Mouse (Mus musculus): ENCODE measurements around the gene Kif9. TPM values are rescaled to one million over a fixed set of nuclear protein-coding genes. Genes with fewer than 3 reads are reported as not detected.

The Kif9 gene
- polyA plus RNA-seq, 1 experiment = not detected

DNA sequence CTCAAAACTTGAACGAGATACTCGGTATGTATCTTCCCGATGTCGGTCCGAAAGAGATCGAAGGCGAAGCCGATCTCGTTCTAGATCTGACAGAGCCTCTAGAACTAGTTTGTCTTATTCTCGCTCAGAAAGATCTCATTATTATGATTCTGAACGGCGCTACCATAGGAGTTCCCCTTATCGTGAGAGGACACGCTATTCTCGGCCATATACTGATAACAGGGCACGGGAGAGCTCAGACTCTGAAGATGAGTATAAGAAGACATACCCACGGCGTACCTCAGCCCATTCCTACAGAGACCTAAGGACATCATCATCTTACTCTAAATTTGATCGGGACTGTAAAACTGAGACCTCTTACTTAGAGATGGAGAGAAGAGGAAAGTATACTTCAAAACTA is 71.5 kb downstream of the Kif9 start:
- H3K27ac ChIP-seq (ENCODE audit: control insufficient read depth, insufficient read depth, low read depth, low read length, poor library complexity) = no peak overlapping the region
- no peaks in the 10 kb centered on the region; the same call in 1 of the 2 replicates for H3K4me1 ChIP-seq (ENCODE audit: control insufficient read depth, insufficient read depth, low read length)
- WGBS = 79% methylated on average over 19 of the region's 19 CpGs
- no peak overlapping the region for H3K4me3 ChIP-seq (replicated peaks; ENCODE audit: control insufficient read depth, low read depth, low read length)
- no peak for TF ChIP-seq POLR2A (IDR thresholded peaks at IDR 0.05; ENCODE audit: borderline replicate concordance, control insufficient read depth, low read depth, low read length)
- no peak for TF ChIP-seq CTCF (IDR thresholded peaks at IDR 0.05; ENCODE audit: control insufficient read depth, insufficient read depth, low read length)

GRCm38 (mm10) chr9:110568309-110568708 is 91.6 kb downstream of the Kif9 start:
- TF ChIP-seq POLR2A (IDR thresholded peaks at IDR 0.05; ENCODE audit: borderline replicate concordance, control insufficient read depth, low read depth, low read length) = no peak
- TF ChIP-seq CTCF (IDR thresholded peaks at IDR 0.05; ENCODE audit: control insufficient read depth, insufficient read depth, low read length) = no peak
- Histone ChIP-seq H3K27ac (ENCODE audit: control insufficient read depth, insufficient read depth, low read depth, low read length, poor library complexity) (no peak overlapping the region), H3K4me1 (ENCODE audit: control insufficient read depth, insufficient read depth, low read length) (no peaks in the 10 kb centered on the region), H3K4me3 (replicated peaks; ENCODE audit: control insufficient read depth, low read depth, low read length) (no peak overlapping the region)

Other genes starting within 250 kb of the Kif9 start
- 0.41 and 2.5 TPM in 2 replicates for gene Cspg5, start 233.2 kb upstream of the Kif9 start, polyA plus RNA-seq (2011; ENCODE audit: insufficient read depth, insufficient read length, low replicate concordance, missing spikeins)
- gene Elp6, start 171.8 kb upstream of the Kif9 start, polyA plus RNA-seq (2011; ENCODE audit: insufficient read depth, insufficient read length, low replicate concordance, missing spikeins) = 5.0 and 6.6 TPM in 2 replicates
- gene Scap, start 143.7 kb upstream of the Kif9 start, polyA plus RNA-seq (2011; ENCODE audit: insufficient read depth, insufficient read length, low replicate concordance, missing spikeins) = 8.3 and 10.7 TPM in 2 replicates
- gene Ptpn23, start 68.7 kb upstream of the Kif9 start, polyA plus RNA-seq (2011; ENCODE audit: insufficient read depth, insufficient read length, low replicate concordance, missing spikeins) = 7.6 and 20.4 TPM in 2 replicates
- 1,341 and 3,924 TPM in 2 replicates for gene Ngp, start 57.2 kb upstream of the Kif9 start, polyA plus RNA-seq (2011; ENCODE audit: insufficient read depth, insufficient read length, low replicate concordance, missing spikeins)
- gene Klhl18, start 264 bp upstream of the Kif9 start, polyA plus RNA-seq (2011; ENCODE audit: insufficient read depth, insufficient read length, low replicate concordance, missing spikeins) = 6.2 and 18.4 TPM in 2 replicates
- gene Setd2, start 55.6 kb downstream of the Kif9 start, polyA plus RNA-seq (2011; ENCODE audit: insufficient read depth, insufficient read length, low replicate concordance, missing spikeins) = 39.4 and 65.9 TPM in 2 replicates
- 13.3 and 23.7 TPM in 2 replicates for gene Nradd, start 147.5 kb downstream of the Kif9 start, polyA plus RNA-seq (2011; ENCODE audit: insufficient read depth, insufficient read length, low replicate concordance, missing spikeins)
- 46.2 and 119 TPM in 2 replicates for gene Nbeal2, start 177.2 kb downstream of the Kif9 start, polyA plus RNA-seq (2011; ENCODE audit: insufficient read depth, insufficient read length, low replicate concordance, missing spikeins)
- 90.8 and 168 TPM in 2 replicates for gene Ccdc12, start 179.5 kb downstream of the Kif9 start, polyA plus RNA-seq (2011; ENCODE audit: insufficient read depth, insufficient read length, low replicate concordance, missing spikeins)

All from bone marrow, adult 2 months (tissue).